ENCODE assay signal across 8 mouse cellular contexts in genomic region chr5:113870393-113871040, GRCm38 (mm10). TPM values are rescaled to one million over a fixed set of nuclear protein-coding genes. Genes with fewer than 3 reads are reported as not detected.
A peak's percentile ranks its signal among the peaks of the same experiment; 100 is the strongest.
DNase-seq lines count a peak whose midpoint lies in the region; ATAC-seq lines count a peak whose summit lies in the region.

No protein-coding gene starts in this region.

- peaks cover 7% of the 10 kb centered on the region for H3K36me3 ChIP-seq in heart, embryonic 10.5 days
- H3K36me3 ChIP-seq in embryonic facial prominence, embryonic 13.5 days: peaks cover 7% of the 10 kb centered on the region
- peaks cover 9% of the 10 kb centered on the region; the same call in 1 of the 2 replicates for H3K36me3 ChIP-seq in intestine, embryonic 14.5 days (ENCODE audit: control insufficient read depth, insufficient read depth, low read length)
- H3K36me3 ChIP-seq in midbrain, embryonic 12.5 days: peaks cover 6% of the 10 kb centered on the region; the same call in 1 of the 2 replicates

- H3K4me3 ChIP-seq in heart, embryonic 10.5 days: no peak overlapping the region
- H3K4me3 ChIP-seq in embryonic facial prominence, embryonic 13.5 days: no peak overlapping the region
- no peak overlapping the region for H3K4me3 ChIP-seq in intestine, embryonic 14.5 days (ENCODE audit: low read depth, low read length)
- no peak overlapping the region for H3K4me3 ChIP-seq in midbrain, embryonic 12.5 days

- intact Hi-C loops in left cerebral cortex, postnatal 36 days (cut with DNase I): loop anchor here (5.0 kb wide), 1 partner anchor 37 kb away; the partner anchor contains the start of gene Coro1c

- H3K9ac ChIP-seq in embryonic facial prominence, embryonic 13.5 days: no peak overlapping the region
- no peak overlapping the region for H3K9ac ChIP-seq in intestine, embryonic 14.5 days (ENCODE audit: low read length)
- H3K9ac ChIP-seq in midbrain, embryonic 12.5 days (replicated peaks): peak overlapping the region; percentile 12; the same call in 1 of the 2 replicates

- peak overlapping the region; percentile 93 for H3K27ac ChIP-seq in heart, embryonic 10.5 days
- peak overlapping the region; percentile 85 for H3K27ac ChIP-seq in embryonic facial prominence, embryonic 13.5 days
- peak overlapping the region; percentile 94; the same call in 1 of the 2 replicates for H3K27ac ChIP-seq in intestine, embryonic 14.5 days (ENCODE audit: low read depth)
- peak overlapping the region; percentile 99 for H3K27ac ChIP-seq in midbrain, embryonic 12.5 days (replicated peaks)

- no peaks in the 10 kb centered on the region for H3K9me3 ChIP-seq in heart, embryonic 10.5 days
- H3K9me3 ChIP-seq in embryonic facial prominence, embryonic 13.5 days: no peaks in the 10 kb centered on the region
- no peaks in the 10 kb centered on the region for H3K9me3 ChIP-seq in intestine, embryonic 14.5 days (ENCODE audit: control insufficient read depth, low read length)
- H3K9me3 ChIP-seq in midbrain, embryonic 12.5 days: no peaks in the 10 kb centered on the region

- H3K4me1 ChIP-seq in heart, embryonic 10.5 days: peaks cover 78% of the 10 kb centered on the region
- peaks cover 63% of the 10 kb centered on the region for H3K4me1 ChIP-seq in embryonic facial prominence, embryonic 13.5 days
- peaks cover 66% of the 10 kb centered on the region for H3K4me1 ChIP-seq in intestine, embryonic 14.5 days (replicated peaks; ENCODE audit: control insufficient read depth, insufficient read depth, low read length)
- peaks cover 68% of the 10 kb centered on the region for H3K4me1 ChIP-seq in midbrain, embryonic 12.5 days

- no peaks in the 10 kb centered on the region for H3K27me3 ChIP-seq in heart, embryonic 10.5 days (ENCODE audit: insufficient read depth, poor library complexity, severe bottlenecking)
- no peaks in the 10 kb centered on the region for H3K27me3 ChIP-seq in embryonic facial prominence, embryonic 13.5 days
- H3K27me3 ChIP-seq in intestine, embryonic 14.5 days (replicated peaks; ENCODE audit: control insufficient read depth, insufficient read depth, low read length): no peaks in the 10 kb centered on the region
- H3K27me3 ChIP-seq in midbrain, embryonic 12.5 days: no peaks in the 10 kb centered on the region

- no peak for DNase-seq in heart, embryonic 10.5 days (ENCODE audit: low spot score)
- DNase-seq in heart, adult 8-10 months (ENCODE audit: low spot score): no peak
- DNase-seq in intestine, embryonic 14.5 days (ENCODE audit: low spot score): no peak
- no peak for DNase-seq in thymus, postnatal 10 days (ENCODE audit: low spot score in 2 of 2)
- DNase-seq in left cerebral cortex, postnatal 36 days (ENCODE audit: low spot score in 2 of 2): no peak

- 43% methylated on average over 21 of the region's 21 CpGs for WGBS in heart, embryonic 10.5 days
- 30% methylated on average over 21 of the region's 21 CpGs for WGBS in embryonic facial prominence, embryonic 13.5 days
- 48% methylated on average over 21 of the region's 21 CpGs for WGBS in intestine, embryonic 14.5 days
- 50% methylated on average over 21 of the region's 21 CpGs for WGBS in midbrain, embryonic 12.5 days

- no peak for ATAC-seq in embryonic facial prominence, embryonic 13.5 days (ENCODE audit: insufficient number of reproducible peaks, insufficient read depth, low FRiP score, low TSS enrichment, low read depth)
- ATAC-seq in intestine, embryonic 14.5 days (replicated peaks; ENCODE audit: low FRiP score, low TSS enrichment, low read depth): no peak
- no peak for ATAC-seq in midbrain, embryonic 12.5 days (ENCODE audit: low FRiP score, low read depth)
- ATAC-seq in erythroblast, adult 5-6 weeks (replicated peaks; ENCODE audit: low FRiP score, poor library complexity, severe bottlenecking): no peak

- H3K4me2 ChIP-seq in embryonic facial prominence, embryonic 13.5 days: no peak overlapping the region
- H3K4me2 ChIP-seq in intestine, embryonic 14.5 days (ENCODE audit: low read length): no peak overlapping the region
- no peak overlapping the region for H3K4me2 ChIP-seq in midbrain, embryonic 12.5 days (replicated peaks)

RNA-seq across cellular contexts. Expression of gene Coro1c, which starts 38.0 kb away (rescaled TPM):
- 163 and 178 TPM in 2 replicates for polyA plus RNA-seq in heart, embryonic 10.5 days (2016; fragmentation: Nextera tagmentation; extraction: Ambion mirVana)
- 10 to 100 TPM; 21.9 to 30.3 (median 23.7) TPM for total RNA-seq in heart, adult 8-10 months (2022)
- polyA plus RNA-seq in embryonic facial prominence, embryonic 13.5 days (2015; fragmentation: Nextera tagmentation; extraction: Ambion mirVana): 88.6 and 88.9 TPM in 2 replicates
- 185 and 200 TPM in 2 replicates for polyA plus RNA-seq in intestine, embryonic 14.5 days (2014; fragmentation: Nextera tagmentation; extraction: Ambion mirVana)
- polyA plus RNA-seq in midbrain, embryonic 12.5 days (2016; fragmentation: Nextera tagmentation; extraction: Ambion mirVana): 227 and 244 TPM in 2 replicates
- 10 to 100 TPM; 73.7 to 87.8 TPM for total RNA-seq in left cerebral cortex, postnatal 36 days (2021)
- total RNA-seq in erythroblast, adult 5-6 weeks (2015; ENCODE audit: low replicate concordance): 23.2 and 30.9 TPM in 2 replicates
- total RNA-seq in erythroblast, adult 5-6 weeks (2017; ENCODE audit: low replicate concordance): 20.5 and 26.8 TPM in 2 replicates

RNA-seq across cellular contexts. Expression of gene Selplg, which starts 38.1 kb away (rescaled TPM):
- 0.64 and 1.3 TPM in 2 replicates for polyA plus RNA-seq in heart, embryonic 10.5 days (2016; fragmentation: Nextera tagmentation; extraction: Ambion mirVana)
- total RNA-seq in heart, adult 8-10 months (2022): 10 to 100 TPM in 1 of 4 experiments, 1 to 10 TPM in 3; 1.8 to 10.3 (median 2.6) TPM
- 2.2 and 2.3 TPM in 2 replicates for polyA plus RNA-seq in embryonic facial prominence, embryonic 13.5 days (2015; fragmentation: Nextera tagmentation; extraction: Ambion mirVana)
- polyA plus RNA-seq in intestine, embryonic 14.5 days (2014; fragmentation: Nextera tagmentation; extraction: Ambion mirVana): 4.0 and 4.7 TPM in 2 replicates
- polyA plus RNA-seq in midbrain, embryonic 12.5 days (2016; fragmentation: Nextera tagmentation; extraction: Ambion mirVana): 1.1 and 1.4 TPM in 2 replicates
- total RNA-seq in left cerebral cortex, postnatal 36 days (2021): 10 to 100 TPM; 29.3 to 32.2 TPM
- total RNA-seq in erythroblast, adult 5-6 weeks (2015; ENCODE audit: low replicate concordance): 85.1 and 133 TPM in 2 replicates
- total RNA-seq in erythroblast, adult 5-6 weeks (2017; ENCODE audit: low replicate concordance): 30.2 and 34.8 TPM in 2 replicates
